Mouse (Mus musculus) hindbrain, embryonic 11.5 days (tissue): ENCODE measurements around the gene Tert. TPM values are rescaled to one million over a fixed set of nuclear protein-coding genes. Genes with fewer than 3 reads are reported as not detected.

Experiments
- ATAC-seq: fragments of 200-750 bp; cut with Nextera tagmentation; 2 replicates; pipeline ENCODE4 v1.8.0; 2017; ENCODE audit warnings: mild to moderate bottlenecking, moderate TSS enrichment, moderate library complexity; ENCODE audit not compliant: low FRiP score
- DNase-seq: peaks from one replicate; pipeline ENCODE4 v3.0.0-alpha.2; 2015; ENCODE audit warnings: low spot score
- H3K27ac ChIP-seq: fragments of 300-500 bp; sonication (generic); 2 replicates; pipeline ENCODE4 v1.5.1; 2014; ENCODE audit warnings: mild to moderate bottlenecking, low read depth, low read length
- H3K27me3 ChIP-seq: fragments of 300-500 bp; sonication (generic); 2 replicates; pipeline ENCODE4 v1.6.1; 2014; ENCODE audit warnings: mild to moderate bottlenecking, low read length, moderate library complexity, mixed read lengths; ENCODE audit not compliant: control insufficient read depth, insufficient read depth
- H3K36me3 ChIP-seq: fragments of 300-500 bp; sonication (generic); 2 replicates; pipeline ENCODE4 v1.6.1; 2014; ENCODE audit warnings: mild to moderate bottlenecking, low read length, moderate library complexity, mixed read lengths; ENCODE audit not compliant: control insufficient read depth, insufficient read depth
- H3K4me1 ChIP-seq: fragments of 300-500 bp; sonication (generic); replicated peaks from 2 replicates; pipeline ENCODE4 v1.6.1; 2014; ENCODE audit warnings: low read length, mixed read lengths; ENCODE audit not compliant: control insufficient read depth, insufficient read depth
- H3K4me2 ChIP-seq: fragments of 300-500 bp; sonication (generic); replicated peaks from 2 replicates; pipeline ENCODE4 v1.6.1; 2014; ENCODE audit warnings: mild to moderate bottlenecking, low read depth, low read length
- H3K4me3 ChIP-seq: fragments of 300-500 bp; sonication (generic); 2 replicates; pipeline ENCODE4 v1.5.1; 2014; ENCODE audit warnings: low read depth, low read length
- H3K9ac ChIP-seq: fragments of 300-500 bp; sonication (generic); 2 replicates; pipeline ENCODE4 v1.6.1; 2014; ENCODE audit warnings: low read depth, low read length
- H3K9me3 ChIP-seq: fragments of 300-500 bp; sonication (generic); 2 replicates; pipeline ENCODE4 v1.6.1; 2016; ENCODE audit warnings: low read length; ENCODE audit not compliant: control insufficient read depth
- WGBS: fragments of 180-500 bp; shearing (Covaris S2); extraction: QIAGEN DNeasy Blood & Tissue Kit; methylation state at CpG from one replicate; pipeline ENCODE4 v1.1.7; 2014; 5-methylcytosine and 5-hydroxymethylcytosine counted together
- polyA plus RNA-seq: library from polyadenylated mRNA; unstranded; fragments of >200 nt; fragmentation: Nextera tagmentation; extraction: Ambion mirVana; gene quantifications from 2 replicates; pipeline ENCODE4 v1.2.1, GENCODE M21; 2014

Tert gene
- polyA plus RNA-seq, 1 experiment from 2014 or later: 5.3 TPM

DNA sequence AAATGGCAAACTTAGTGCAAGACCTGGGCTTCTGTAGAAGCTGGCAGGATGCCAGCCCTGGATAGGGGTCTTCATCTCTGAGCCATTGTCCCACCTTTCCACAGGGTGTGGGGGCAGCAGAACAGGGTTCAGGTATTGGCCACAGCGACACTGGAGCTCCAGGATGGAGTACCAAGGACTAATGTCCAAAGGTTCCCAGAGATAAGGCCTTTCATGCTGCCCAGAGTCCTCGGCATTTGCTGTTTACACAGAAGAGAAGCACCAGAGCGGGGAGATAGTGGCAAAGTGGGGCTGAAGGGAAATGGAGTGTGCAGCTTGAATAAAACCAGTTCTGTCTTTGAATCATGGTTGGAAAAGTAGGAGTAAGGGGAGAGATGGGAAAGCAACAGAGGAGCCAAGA is 69.8 kb downstream of the Tert start:
- no peaks in the 10 kb centered on the region for H3K36me3 ChIP-seq
- no peaks in the 10 kb centered on the region for H3K27me3 ChIP-seq
- 81% methylated on average over 3 of the region's 3 CpGs for WGBS
- no peak for DNase-seq
- H3K4me2 ChIP-seq: no peak overlapping the region
- no peak overlapping the region for H3K4me3 ChIP-seq
- H3K9me3 ChIP-seq: no peaks in the 10 kb centered on the region
- H3K9ac ChIP-seq: no peak overlapping the region
- H3K27ac ChIP-seq: no peak overlapping the region
- H3K4me1 ChIP-seq: no peaks in the 10 kb centered on the region
- ATAC-seq: no peak

Other genes with a start within 250 kb of the Tert start
- gene Lpcat1, start 159.7 kb upstream of the Tert start, polyA plus RNA-seq: 51.2 and 51.5 TPM in 2 replicates
- 0.36 TPM in 1 of 2 replicates, not detected in the other for gene Slc6a3, start 90.2 kb upstream of the Tert start, polyA plus RNA-seq
- 111 and 112 TPM in 2 replicates for gene Clptm1l, start 22.9 kb upstream of the Tert start, polyA plus RNA-seq
- not detected in 2 replicates for gene Slc6a18, start 51.1 kb downstream of the Tert start, polyA plus RNA-seq
- gene Slc6a19, start 78.0 kb downstream of the Tert start, polyA plus RNA-seq: not detected in 2 replicates
- gene Slc12a7, start 106.2 kb downstream of the Tert start, polyA plus RNA-seq: 34.2 and 34.8 TPM in 2 replicates
- 14.7 TPM in 2 replicates for gene Nkd2, start 220.7 kb downstream of the Tert start, polyA plus RNA-seq